Mouse (Mus musculus) B cell, adult 2 months (primary cell): ENCODE measurements at regions not wholly inside any gene's neighbourhood (a gene's known extent, or its start where the extent isn't known, plus 50 kb on each side); places are given as distances from the start of the nearest gene placed in this dataset.

Source experiments
- DNase-seq, 2 experiments: peaks; one replicate each; pipeline ENCODE4 v3.0.0; 2022

DNA sequence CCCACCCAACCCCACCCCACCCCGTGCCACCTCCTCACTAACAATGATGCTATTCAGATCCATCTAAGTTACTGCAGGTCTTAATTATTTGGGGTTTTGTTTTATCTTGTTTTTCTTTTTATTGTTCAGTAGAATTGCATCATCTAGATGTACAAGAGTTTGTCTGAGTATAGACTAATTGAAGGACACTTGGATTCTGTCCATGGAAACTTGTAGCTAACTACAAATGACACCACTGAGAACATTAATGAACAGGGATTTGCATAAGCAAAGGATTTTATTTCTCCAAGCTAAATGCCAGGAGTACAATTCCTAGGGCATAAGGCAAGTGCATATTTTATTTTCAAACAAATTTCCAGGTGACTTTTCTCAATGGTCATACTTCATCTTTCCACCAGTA, 318.4 kb upstream of the Slc7a11 start:
- DNase-seq: no peak

DNA sequence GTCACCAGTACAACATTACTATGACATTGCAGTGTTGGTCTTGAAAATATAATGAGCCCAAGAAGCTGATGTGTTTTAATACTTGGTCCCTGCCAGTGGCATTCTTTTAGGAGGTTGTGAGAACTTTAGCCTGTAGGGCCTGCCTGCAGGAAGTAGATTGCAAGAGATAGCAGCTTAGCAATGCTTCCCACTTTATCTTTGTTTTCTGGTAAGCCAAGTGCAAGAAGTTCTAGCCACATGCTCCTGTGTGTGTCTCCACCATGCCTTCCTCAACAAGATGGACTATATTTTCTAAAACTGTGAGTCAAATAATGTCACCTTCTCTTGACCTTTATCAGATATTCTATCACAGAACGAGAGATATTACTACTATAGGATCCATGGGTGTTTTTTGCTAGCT, 314.7 kb upstream of the Slc7a11 start:
- DNase-seq: no peak

DNA sequence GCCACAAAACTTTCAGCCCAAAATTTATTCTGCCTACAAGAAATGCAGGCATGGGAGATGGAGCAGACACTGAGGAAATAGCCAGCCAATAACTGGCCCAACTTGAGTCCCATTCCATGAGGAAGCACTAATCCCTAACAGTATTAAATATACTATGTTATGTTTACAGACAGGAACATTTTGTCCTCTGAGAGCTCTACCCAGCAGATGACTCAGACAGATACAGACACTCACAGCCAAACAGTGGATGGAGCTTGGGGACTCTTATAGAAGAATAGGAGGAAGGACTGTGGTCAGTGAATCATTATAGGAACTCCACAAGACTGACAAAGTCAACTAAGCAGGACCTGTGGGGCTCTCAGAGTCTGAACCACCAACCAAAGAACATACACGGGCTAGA, 293.8 kb upstream of the Slc7a11 start:
- no peak for DNase-seq

DNA sequence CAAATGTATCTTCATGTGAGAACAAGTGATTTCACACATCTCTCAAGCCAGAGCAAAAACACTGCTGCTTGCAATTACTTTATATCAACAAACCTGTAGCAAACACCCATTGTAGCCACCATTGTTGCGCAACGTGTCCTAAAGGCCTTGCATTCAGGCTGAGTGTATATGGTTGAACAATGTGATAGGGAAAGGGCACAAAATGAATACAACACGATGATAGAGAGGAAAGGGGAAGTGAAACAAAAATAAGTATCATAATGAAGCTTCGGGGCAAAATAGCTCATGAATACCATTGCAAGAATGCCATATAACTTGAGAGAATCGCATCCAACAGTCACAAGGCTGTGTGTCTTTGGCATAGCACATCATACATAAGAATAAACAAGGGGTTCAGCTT, 275.6 kb upstream of the Slc7a11 start:
- peak in 1 of 2 experiments; percentile 0 for DNase-seq

DNA sequence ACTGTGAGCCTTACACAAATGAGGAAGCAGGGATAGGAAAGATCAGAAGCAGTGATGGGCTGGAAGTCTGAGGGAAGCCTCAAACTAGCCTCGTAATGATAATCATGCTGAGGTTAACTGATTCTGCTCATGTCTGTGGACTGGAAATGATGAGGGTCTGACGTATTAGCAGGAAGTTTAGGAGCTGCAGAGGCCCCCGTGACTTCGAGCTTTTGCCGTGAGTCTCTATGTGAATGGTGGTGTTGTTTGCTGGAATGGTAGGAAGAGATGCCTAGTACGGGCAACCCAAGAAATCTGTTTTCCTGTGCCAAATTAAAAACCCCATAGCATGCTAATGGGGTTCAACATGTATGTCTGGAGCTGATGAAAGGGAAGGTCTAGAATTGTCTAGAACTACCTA, 270.0 kb upstream of the Slc7a11 start:
- no peak for DNase-seq

DNA sequence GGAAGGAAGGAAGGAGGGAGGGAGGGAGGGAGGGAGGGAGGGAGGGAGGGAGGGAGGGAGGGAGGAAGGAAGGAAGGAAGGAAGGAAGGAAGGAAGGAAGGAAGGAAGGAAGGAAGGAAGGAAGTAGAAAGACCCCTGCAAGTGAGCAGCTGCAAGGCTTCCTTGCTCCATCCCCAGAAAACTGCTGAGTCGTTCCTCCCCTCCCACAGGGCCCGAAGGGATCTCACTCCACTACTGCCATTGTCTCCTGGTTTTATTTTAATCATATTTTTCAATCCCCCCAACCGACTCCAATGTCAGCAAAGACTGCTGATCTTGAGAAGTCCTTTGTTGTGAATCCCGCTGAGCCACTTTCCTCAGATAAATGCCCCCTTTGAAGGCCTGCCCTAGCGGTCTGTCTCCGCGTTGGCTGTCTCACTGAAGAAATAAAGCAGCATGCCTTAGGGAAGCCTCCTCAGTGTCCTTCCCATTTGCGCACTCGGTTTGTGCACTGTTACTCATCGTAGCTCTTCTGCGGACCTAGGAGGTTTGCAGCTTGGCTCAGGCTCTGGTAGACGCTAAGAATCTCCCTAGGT, 266.1 kb upstream of the Slc7a11 start:
- no peak for DNase-seq

DNA sequence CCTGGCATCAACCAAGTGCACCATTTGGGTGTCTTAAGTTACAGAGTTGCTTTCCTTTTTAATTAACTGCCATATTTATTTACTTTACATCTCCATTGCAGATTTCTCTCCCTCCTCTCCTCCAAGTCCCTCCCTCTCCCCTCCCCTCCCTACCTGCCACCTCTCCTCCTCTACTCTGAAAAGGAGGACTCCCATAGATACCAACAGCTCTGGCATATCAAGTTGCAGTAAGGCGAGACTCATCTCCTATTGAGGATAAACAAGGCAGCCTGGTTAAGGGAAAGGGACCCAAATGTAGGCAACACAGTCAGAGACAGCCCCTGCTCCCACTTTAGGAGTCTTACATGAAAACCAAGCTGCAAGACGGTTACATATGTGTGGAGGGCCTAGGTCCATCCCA, 263.3 kb upstream of the Slc7a11 start:
- DNase-seq: no peak

DNA sequence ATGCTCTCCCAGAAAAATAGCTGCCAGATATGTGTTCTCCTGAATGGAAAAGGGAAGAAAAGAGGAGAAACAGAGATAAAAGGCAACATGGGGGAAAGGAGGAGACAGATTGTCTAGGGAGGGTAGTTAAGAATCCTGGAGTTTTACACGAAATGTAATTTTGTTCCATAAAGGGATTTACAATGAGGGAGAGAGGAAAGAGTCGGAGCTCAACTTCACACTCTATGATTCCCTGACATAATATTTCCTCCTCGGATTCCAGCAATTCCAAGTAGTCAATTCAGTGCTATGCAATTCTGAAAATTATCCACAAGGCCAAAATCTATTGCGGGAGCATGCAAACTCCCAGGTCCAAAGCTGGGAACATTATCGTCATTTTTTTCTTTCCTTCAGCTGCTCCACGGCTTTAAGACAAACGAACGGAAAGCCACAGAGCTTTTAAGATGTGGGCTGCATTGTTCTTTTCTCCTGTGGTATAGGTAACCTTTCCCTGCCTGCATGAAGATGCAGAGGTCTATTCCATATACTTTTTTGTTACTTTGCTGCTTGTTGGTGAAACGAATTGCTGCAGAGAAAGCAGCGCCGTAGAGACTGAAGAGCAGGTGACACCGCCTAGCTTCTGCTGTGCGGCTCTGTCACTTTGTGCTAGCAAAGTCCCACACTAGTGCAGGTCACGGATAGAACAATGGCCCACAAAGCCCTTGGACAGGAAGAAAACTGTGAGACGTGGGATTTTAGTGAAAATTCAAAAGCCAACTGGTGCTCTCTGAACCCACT, 251.7 kb upstream of the Slc7a11 start:
- DNase-seq: no peak

DNA sequence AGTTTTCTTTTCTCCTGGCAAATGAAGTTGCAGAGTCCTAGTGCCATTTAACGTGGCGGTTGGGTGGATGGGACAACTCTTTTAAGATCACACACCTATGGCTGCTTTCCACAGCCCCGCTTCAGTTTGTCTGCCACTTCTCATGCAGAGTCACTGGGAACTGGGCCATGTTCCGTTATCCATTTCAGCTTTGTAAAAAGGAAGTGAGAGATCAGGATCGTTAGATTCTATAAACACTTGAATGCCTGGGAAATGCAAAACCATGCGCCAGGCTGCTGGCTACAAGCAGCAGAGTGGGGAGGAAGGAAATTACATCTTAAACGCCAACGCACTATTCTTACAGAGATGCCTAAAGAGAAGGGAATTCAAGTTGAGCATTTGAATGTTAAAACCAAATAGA, 251.1 kb upstream of the Slc7a11 start:
- no peak for DNase-seq

DNA sequence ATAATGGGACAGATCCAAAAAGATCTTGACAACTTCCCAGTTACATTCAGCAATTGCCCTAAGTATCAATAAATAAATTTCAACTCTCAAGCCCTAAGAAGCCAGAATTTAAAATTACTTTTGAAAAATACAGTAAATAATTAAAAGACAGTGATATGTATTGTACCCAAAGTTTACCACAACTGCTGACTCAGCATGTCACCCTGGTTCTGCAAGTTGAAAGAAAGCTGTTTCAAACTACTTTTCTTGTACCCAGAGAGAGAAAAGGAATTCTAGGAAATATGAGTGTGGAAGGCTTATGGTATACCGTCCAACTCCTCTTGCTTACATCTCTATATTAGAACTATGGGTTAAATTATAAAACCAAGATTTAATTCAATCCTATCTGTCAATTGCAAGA, 248.9 kb upstream of the Slc7a11 start:
- DNase-seq: no peak

DNA sequence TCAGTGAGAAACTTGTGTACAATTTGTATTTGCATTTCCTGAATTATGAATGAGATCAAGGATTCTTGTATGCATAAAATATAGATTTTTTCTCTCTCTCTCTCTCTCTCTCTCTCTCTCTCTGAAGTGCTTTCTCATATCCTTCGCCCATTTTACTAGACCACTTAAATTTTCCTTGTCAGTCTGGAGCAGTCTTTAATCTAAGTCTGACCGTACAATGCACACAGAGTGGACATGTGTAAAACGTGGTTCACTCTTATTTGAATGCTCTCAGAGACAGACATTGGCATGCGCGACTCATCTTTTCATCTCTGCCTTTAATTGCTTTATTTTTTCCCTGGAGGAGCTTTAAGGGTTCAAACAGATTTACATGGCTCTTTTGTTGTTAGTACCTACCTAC, 247.3 kb upstream of the Slc7a11 start:
- no peak for DNase-seq

DNA sequence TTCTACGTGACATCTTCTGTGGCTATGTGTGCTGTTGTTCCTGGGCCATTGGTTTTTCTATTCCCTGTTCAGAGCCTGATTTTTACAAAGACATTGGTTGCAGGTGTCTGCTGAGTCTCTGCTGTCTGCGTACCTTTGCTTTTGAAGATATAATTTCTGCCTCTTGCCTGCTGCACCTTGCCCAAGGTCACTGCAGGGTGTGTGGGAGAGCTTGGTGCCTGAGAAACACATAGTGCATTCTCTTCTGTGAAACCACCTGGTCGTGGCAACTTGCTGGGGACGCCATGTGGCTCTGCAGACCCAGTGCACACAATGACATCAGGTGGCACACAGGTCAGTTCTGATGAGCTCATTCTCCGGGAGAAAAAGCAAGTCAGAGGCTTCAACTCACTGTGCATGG, 246.0 kb upstream of the Slc7a11 start:
- DNase-seq: no peak

DNA sequence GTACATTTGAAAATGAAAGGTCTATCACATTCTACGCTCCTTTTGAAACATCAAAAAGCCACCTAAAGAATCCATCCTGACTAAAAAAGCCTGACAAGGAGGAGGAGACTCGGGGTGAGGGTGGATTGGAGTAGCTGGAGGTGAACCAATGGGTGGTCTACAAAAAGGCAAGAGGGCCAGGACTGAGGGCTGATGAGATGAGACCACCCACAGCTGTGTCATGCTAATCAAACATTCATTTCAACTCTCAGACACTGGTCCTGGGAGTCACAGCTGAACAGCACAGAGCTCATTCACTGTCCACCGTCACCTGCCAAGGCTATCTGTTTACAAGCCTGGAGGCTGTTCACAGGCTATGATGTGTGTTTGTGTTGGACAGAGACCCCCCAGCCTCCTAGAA, 244.3 kb upstream of the Slc7a11 start:
- no peak for DNase-seq

DNA sequence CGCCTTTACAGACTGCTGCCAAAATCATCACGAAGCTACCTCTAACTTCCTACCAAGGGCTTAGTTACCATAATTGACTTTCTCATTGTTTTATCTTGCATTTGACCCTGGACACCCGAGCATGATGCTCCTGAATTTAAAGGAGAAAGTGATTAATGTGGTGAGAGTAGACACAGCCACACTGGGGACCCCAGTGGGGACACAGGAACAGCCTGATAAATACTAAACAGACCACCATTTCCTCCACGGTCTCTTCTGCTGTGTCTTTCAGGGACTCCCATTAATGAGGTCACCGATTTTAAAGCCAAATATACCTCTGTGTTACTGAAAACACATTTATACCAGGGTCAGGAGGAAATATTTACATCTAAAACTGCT, 235.2 kb upstream of the Slc7a11 start:
- no peak for DNase-seq

DNA sequence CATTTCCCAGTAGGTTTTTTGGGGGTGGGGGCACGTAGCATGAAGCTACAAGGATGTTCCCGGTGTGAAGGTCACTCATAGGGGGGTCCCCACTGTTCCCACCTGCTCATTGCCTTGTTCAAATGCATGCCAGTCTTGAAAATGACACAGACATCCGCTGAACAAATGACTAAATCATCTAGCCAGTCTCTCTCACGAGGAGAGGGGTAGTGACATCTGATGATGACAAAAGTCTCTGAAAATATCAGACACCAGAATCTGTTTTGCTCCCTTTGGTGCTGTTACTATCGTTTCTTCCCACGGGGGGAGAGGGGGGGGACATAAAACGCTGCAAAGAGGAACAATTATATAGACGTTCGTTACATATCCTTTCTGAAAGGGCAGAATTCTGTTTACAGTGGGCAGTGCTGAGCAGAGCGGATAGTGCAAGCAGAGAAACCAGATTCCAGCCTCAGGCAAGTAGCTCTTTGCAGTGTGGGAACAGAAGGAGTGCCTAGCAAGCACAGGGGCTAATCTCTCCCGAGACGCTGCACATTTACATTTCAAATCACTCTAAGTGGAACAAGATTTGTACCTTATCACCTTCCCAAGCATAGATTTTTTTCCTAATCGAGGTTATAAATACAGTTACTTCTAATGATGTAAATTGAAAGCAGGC, 234.7 kb upstream of the Slc7a11 start:
- DNase-seq: no peak

DNA sequence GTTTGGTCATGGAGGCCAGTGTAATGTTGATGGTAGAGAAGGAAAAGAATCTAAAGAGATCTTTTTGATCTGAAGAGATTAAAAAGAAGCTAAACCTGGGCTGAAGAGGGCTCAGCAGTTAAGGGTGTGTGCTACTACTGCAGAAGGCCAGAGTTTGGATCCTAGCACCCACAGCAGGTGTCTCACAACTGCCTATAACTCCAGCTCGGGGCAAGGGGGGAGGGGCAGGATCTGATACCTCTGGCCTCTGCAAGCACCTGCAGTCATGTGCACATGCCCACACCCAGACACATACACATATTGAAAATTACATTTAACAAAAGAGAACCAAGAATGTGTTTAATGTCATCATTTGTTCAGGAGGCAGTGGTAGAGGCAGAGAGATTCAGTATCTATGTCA, 232.4 kb upstream of the Slc7a11 start:
- DNase-seq: no peak

DNA sequence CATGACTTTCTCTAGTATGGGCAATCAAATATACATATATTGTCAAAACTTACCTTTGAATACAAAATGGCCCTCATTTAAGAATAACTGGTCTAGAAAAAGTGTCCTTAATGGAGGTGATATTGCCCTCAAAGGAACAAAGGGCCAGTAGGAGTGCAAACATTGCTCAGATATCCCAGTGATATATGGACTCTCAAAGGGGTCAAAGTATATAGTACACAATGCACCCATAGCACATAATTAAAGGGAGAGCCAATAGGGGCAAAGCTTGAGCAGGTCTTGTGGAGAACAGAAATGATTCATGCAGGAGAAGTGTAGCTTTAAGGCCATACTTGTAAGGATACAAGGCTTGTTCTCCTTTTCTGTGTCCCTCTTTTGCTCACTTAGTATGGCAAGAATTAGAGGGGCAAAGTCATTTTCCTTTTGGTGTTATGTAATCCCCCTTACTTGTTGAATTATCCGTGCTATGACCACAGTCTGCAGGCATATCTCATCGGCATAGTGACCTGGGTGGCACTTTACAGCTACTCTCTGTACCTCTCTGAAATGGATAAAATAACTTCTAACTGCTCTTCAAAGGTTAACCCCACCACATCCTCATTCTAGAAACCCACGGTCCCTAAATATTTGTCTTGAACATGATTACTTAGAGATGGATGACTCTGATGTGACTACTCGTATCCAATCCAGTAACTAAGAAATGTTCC, 231.6 kb upstream of the Slc7a11 start:
- no peak for DNase-seq

DNA sequence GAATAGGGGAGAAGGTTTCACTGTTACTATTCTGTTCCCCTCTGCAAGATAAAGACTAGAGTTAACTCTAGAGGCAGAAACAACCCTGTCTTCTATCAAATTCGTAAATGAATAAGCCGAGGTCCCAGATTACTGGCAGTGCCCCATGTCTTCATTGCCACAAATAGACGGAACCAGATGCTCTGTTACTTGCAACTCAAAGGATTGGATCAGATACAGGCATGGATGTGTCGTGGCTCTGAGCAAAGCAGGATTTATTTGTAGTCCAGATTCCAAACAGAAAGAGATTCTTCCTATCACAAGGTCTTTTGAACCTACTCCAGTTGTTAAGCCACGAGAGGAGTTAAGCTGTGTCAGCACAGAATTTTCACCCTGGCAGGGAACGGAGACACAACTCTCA, 221.9 kb upstream of the Slc7a11 start:
- no peak for DNase-seq

DNA sequence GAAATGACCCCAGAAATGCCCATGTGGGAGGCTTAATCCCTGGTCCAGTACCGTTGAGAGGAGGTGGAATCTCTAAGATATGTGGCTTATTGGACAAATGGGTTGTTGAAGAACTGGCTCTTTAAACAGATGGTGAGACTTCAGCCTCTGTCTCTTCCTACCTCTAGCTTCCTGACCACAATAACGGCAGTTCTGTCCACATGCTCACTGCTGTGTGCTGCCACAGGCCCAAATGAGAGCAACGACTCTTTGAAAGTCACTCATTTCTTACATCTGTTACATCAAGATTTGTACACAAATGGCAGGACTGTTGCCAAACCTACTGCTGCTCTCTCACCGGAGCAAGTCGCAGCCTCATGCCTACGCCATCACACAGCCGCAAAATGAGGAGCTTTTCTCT, 217.6 kb upstream of the Slc7a11 start:
- no peak for DNase-seq

DNA sequence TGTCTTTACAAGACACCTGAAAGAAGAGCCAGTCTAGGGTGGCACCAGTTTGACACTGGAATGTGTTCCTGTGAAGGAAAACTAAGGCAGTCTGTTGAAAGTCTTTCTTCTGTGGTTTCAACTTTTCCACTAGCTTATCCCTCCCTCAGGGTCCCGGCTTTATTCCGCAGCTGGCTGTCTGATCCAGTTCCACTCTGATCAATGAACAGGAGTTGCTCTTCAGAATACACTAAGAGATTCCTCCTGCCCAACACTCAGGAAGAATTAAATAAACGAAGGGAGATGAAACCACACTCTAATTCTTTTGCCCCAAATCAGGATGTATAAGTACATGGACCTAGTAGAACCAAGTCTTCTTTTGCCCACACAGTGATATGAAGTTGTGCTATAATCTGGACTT, 217.2 kb upstream of the Slc7a11 start:
- DNase-seq: no peak

DNA sequence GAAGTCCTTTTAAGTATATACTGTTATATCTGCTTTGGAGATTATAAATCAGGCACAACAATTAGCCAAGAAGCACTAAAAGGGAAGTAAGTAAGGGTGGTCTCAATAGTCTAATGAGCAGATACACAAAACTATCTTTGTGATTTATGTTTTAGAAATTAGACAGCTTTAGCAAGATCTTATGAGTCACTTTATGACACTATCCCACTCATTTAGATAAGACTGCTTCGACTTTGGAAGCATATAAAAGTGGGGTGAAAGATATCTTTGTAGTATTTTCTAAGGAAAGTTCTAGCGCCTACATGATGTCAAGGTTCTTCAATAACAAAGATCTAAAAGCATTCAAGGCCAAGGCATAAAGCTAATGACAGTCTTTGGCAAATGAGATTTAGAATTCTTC, 214.5 kb upstream of the Slc7a11 start:
- no peak for DNase-seq

DNA sequence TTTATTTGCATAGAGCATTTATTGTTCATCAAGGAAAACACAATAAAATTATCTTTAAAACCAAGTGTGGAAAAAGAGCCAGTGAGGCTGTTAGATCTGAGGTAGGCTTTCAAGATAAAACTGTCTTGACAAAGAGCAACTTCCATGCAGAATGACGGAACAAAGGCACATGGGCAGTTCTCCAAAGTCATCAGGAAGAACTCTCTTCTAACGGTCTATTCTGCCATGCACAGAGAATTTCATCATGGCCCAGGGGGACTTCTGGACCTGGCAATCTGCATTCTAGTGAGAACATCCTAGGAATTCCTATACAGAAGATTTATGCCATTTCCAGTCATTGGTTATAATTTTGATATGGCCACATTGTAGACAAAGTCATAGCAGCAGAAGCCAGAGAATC, 211.0 kb upstream of the Slc7a11 start:
- no peak for DNase-seq

DNA sequence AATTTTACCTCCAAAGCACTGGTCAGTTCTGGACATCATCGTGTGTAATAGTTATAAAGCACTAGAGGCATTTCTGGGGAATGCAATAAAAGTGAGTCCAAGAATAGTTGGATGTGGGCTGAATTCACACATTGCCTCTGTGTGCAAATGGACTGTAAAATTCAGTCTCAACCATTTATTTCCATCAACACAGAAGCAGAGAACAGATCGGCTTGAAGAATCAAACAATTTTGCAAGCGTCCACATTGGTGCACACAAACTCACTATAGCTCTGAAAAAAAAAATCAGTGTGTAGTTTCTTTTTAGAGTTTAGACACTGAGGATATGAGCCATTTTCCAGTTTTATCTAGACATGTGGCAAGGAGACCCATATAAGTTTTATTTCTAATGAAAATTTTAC, 208.9 kb upstream of the Slc7a11 start:
- DNase-seq: no peak

DNA sequence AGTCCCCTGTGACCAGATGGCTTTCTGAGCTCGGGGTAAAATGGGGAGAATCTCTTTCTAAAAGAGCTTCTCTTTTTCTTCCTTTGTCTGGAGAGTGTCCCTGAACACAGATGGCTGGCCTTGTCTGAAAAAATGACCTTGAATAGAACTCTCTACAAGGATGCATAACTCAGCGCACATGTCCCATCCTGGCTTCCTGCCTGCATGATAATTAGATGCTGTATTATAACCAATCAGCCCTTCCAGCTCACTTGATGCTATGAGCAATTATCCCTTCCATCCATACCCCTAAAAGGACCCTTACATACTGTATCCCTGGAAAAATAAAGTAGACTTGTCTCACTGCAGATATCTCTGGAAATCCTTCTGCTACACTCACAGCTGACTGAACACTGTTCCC, 199.7 kb upstream of the Slc7a11 start:
- DNase-seq: no peak
